Mouse (Mus musculus) layer of hippocampus, postnatal 25 days (tissue): Measurements from ENCODE around the gene Itga2b. TPM values are rescaled to one million over a fixed set of nuclear protein-coding genes. Genes with fewer than 3 reads are reported as not detected.

Experiments used
- DNase-seq, 2 experiments: peaks; one replicate each; pipeline ENCODE4 v3.0.0; 2022; ENCODE audit warnings: mixed read lengths in 2 of 2, low spot score in 1 of 2; ENCODE audit errors: extremely low spot score in 1 of 2
- total RNA-seq, 2 experiments: library from RNA; stranded (reverse); gene quantifications; 2 replicates each; pipeline ENCODE4 v1.2.3; 2021

Gene Itga2b
- total RNA-seq, 2 experiments from 2014 or later, result 0.68 to 2.1 TPM

- DNase-seq, result no peak
Measured at GRCm38 (mm10) chr11:102461764-102462163, 8.2 kb downstream of the Itga2b start.

- no peak for DNase-seq
Measured at GRCm38 (mm10) chr11:102460541-102460940, 9.4 kb downstream of the Itga2b start.

GRCm38 (mm10) chr11:102455740-102456396 is 14.1 kb downstream of the Itga2b start:
- DNase-seq, result peak in 1 of 2 experiments; percentile 38

GRCm38 (mm10) chr11:102453131-102453530 is 16.8 kb downstream of the Itga2b start:
- no peak for DNase-seq

- DNase-seq, result no peak
Measured at GRCm38 (mm10) chr11:102449043-102450008, 20.6 kb downstream of the Itga2b start.

GRCm38 (mm10) chr11:102448327-102448726 is 21.6 kb downstream of the Itga2b start:
- DNase-seq, result no peak

GRCm38 (mm10) chr11:102447497-102447896 is 22.4 kb downstream of the Itga2b start, which contains the start of gene Fam171a2:
Fam171a2 (minus strand) TSS chr11:102447682.
- peak; percentile 88 to 92 for DNase-seq

GRCm38 (mm10) chr11:102446581-102447461 is 23.1 kb downstream of the Itga2b start:
- no peak for DNase-seq

GRCm38 (mm10) chr11:102445891-102446361 is 24.0 kb downstream of the Itga2b start:
- peak in 1 of 2 experiments; percentile 40 for DNase-seq

- DNase-seq, result no peak
Measured at GRCm38 (mm10) chr11:102445264-102445890, 24.5 kb downstream of the Itga2b start.

GRCm38 (mm10) chr11:102444781-102445180 is 25.1 kb downstream of the Itga2b start:
- no peak for DNase-seq

- DNase-seq, result no peak
Measured at GRCm38 (mm10) chr11:102444321-102444720, 25.6 kb downstream of the Itga2b start.

- DNase-seq, result no peak
Measured at GRCm38 (mm10) chr11:102443740-102444139, 26.2 kb downstream of the Itga2b start.

- no peak for DNase-seq
Measured at GRCm38 (mm10) chr11:102442089-102442488, 27.8 kb downstream of the Itga2b start.

- DNase-seq, result no peak
Measured at GRCm38 (mm10) chr11:102441434-102441833, 28.5 kb downstream of the Itga2b start.

GRCm38 (mm10) chr11:102440255-102440654 is 29.7 kb downstream of the Itga2b start:
- DNase-seq, result no peak

GRCm38 (mm10) chr11:102439093-102440082 is 30.5 kb downstream of the Itga2b start:
- no peak for DNase-seq
